In the genomic region with DNA sequence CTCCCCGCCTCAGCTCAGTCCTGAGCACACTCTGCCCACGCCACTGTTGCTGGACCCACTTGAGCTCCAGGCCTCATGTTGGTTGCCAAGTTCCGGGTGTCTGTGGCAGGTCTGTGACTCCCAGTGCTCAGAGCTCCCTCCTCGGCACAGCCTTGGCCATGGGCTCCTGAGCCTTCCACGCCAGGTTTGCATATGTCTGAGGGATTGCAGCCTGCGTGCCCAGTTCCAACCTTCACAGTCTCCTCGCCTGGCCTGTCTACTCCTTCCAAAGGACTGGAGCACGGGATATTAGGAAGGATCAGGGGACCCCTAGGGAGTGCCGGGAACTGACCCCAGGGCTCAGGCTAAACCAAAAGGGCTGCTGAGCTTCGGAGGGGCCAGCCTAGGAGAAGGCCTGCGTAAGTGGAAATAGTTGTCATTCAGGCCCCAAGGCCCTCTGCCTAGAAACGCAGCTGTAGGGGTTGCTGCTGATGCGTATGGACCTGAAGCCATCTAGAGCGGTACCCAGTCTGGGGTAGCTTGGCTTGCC, we compare ENCODE assay signal across 26 mouse cellular contexts. TPM values are rescaled to one million over a fixed set of nuclear protein-coding genes. Genes with fewer than 3 reads are reported as not detected.
DNase-seq lines count a peak whose midpoint lies in the region; ATAC-seq and TF ChIP-seq lines count a peak whose summit lies in the region.
"Had no signal": no experiment of that assay in that cellular context is flagged by ENCODE, and none has a peak within 500 bp of the region (broad histone marks: within the 10 kb centered on the region; RNA-seq: fewer than 3 reads in every experiment).

No protein-coding gene starts in this region.

- no peak overlapping the region; the same call in 1 of the 2 replicates for H3K27ac ChIP-seq in forebrain, embryonic 13.5 days
- H3K27ac ChIP-seq in forebrain, postnatal 0 days (ENCODE audit: low read depth, low read length): no peak overlapping the region
- no peak overlapping the region for H3K27ac ChIP-seq in intestine, embryonic 16.5 days (ENCODE audit: low read length)
- H3K27ac ChIP-seq in intestine, embryonic 15.5 days: no peak overlapping the region
- no peak overlapping the region for H3K27ac ChIP-seq in neural tube, embryonic 13.5 days (replicated peaks)
- H3K27ac ChIP-seq: heart, adult 2 months; heart, embryonic 13.5 days; left cerebral cortex, adult 2 months; limb, embryonic 12.5 days; liver, embryonic 15.5 days had no signal

- 76% methylated on average over 14 of the region's 14 CpGs for WGBS in forebrain, embryonic 13.5 days
- WGBS in forebrain, postnatal 0 days: 79% methylated on average over 14 of the region's 14 CpGs
- 85% methylated on average over 14 of the region's 14 CpGs for WGBS in intestine, embryonic 16.5 days
- 88% methylated on average over 14 of the region's 14 CpGs for WGBS in intestine, embryonic 15.5 days
- WGBS in neural tube, embryonic 13.5 days: 84% methylated on average over 14 of the region's 14 CpGs

- no peak overlapping the region for H3K4me3 ChIP-seq in forebrain, embryonic 13.5 days
- H3K4me3 ChIP-seq in forebrain, postnatal 0 days (ENCODE audit: low read depth, low read length): no peak overlapping the region
- no peak overlapping the region for H3K4me3 ChIP-seq in intestine, embryonic 16.5 days (ENCODE audit: low read length)
- H3K4me3 ChIP-seq in intestine, embryonic 15.5 days (replicated peaks): no peak overlapping the region
- H3K4me3 ChIP-seq in neural tube, embryonic 13.5 days: no peak overlapping the region
- H3K4me3 ChIP-seq: heart, adult 2 months; heart, embryonic 13.5 days; layer of hippocampus, adult 2 months; left cerebral cortex, adult 2 months; limb, embryonic 12.5 days; liver, embryonic 15.5 days had no signal

- H3K9me3 ChIP-seq in forebrain, embryonic 13.5 days (replicated peaks): no peaks in the 10 kb centered on the region
- H3K9me3 ChIP-seq in forebrain, postnatal 0 days (ENCODE audit: low read length): no peaks in the 10 kb centered on the region
- no peaks in the 10 kb centered on the region for H3K9me3 ChIP-seq in intestine, embryonic 16.5 days (ENCODE audit: control insufficient read depth, low read length)
- H3K9me3 ChIP-seq in intestine, embryonic 15.5 days: no peaks in the 10 kb centered on the region
- no peaks in the 10 kb centered on the region for H3K9me3 ChIP-seq in neural tube, embryonic 13.5 days
- H3K9me3 ChIP-seq: heart, embryonic 13.5 days; limb, embryonic 12.5 days; liver, embryonic 15.5 days had no signal

- H3K4me1 ChIP-seq in forebrain, embryonic 13.5 days: peaks cover 29% of the 10 kb centered on the region
- H3K4me1 ChIP-seq in forebrain, postnatal 0 days (ENCODE audit: insufficient read depth): peaks cover 17% of the 10 kb centered on the region
- peaks cover 26% of the 10 kb centered on the region for H3K4me1 ChIP-seq in intestine, embryonic 16.5 days (ENCODE audit: control insufficient read depth, insufficient read depth, low read length)
- peaks cover 23% of the 10 kb centered on the region for H3K4me1 ChIP-seq in intestine, embryonic 15.5 days (replicated peaks)
- H3K4me1 ChIP-seq in neural tube, embryonic 13.5 days (replicated peaks): peaks cover 31% of the 10 kb centered on the region

- no peak for DNase-seq in forebrain, postnatal 0 days
- no peak for DNase-seq in neural tube, embryonic 10.5 days (ENCODE audit: extremely low spot score, low spot score)
- DNase-seq in right cerebral cortex, postnatal 14 days: no peak
- DNase-seq: adrenal gland, postnatal 25 days; B cell, adult 2 months; cerebellum, postnatal 14 days; gastrocnemius, postnatal 36 days; heart, adult 2 months; heart, postnatal 10 days; kidney, adult 2 months; kidney, postnatal 36 days; lung, embryonic 14.5 days; lung, postnatal 14 days; spleen, adult 18-20 months; thymus, postnatal 14 days had no signal

- peak overlapping the region; percentile 90 for H3K9ac ChIP-seq in forebrain, embryonic 13.5 days
- H3K9ac ChIP-seq in forebrain, postnatal 0 days: no peak overlapping the region
- H3K9ac ChIP-seq in intestine, embryonic 16.5 days (ENCODE audit: low read depth, low read length): peak overlapping the region; percentile 40; the same call in 1 of the 2 replicates
- H3K9ac ChIP-seq in intestine, embryonic 15.5 days: no peak overlapping the region
- H3K9ac ChIP-seq in neural tube, embryonic 13.5 days: peak overlapping the region; percentile 41; the same call in 1 of the 2 replicates
- H3K9ac ChIP-seq: heart, embryonic 13.5 days; liver, embryonic 15.5 days; lung, embryonic 14.5 days had no signal

- no peaks in the 10 kb centered on the region for H3K27me3 ChIP-seq in forebrain, embryonic 13.5 days
- H3K27me3 ChIP-seq in forebrain, postnatal 0 days (ENCODE audit: insufficient read depth, low read length): no peaks in the 10 kb centered on the region
- H3K27me3 ChIP-seq in intestine, embryonic 16.5 days (replicated peaks; ENCODE audit: control insufficient read depth, insufficient read depth, low read length): no peaks in the 10 kb centered on the region
- no peaks in the 10 kb centered on the region for H3K27me3 ChIP-seq in intestine, embryonic 15.5 days (replicated peaks)
- no peaks in the 10 kb centered on the region for H3K27me3 ChIP-seq in neural tube, embryonic 13.5 days
- H3K27me3 ChIP-seq: heart, embryonic 13.5 days; limb, embryonic 12.5 days had no signal

- peaks cover 7% of the 10 kb centered on the region; the same call in 1 of the 2 replicates for H3K36me3 ChIP-seq in forebrain, embryonic 13.5 days (ENCODE audit: poor library complexity, severe bottlenecking)
- H3K36me3 ChIP-seq in forebrain, postnatal 0 days (ENCODE audit: insufficient read depth): 0 out of 2 replicates have a peak, but pooled peaks cover 3% of the 10 kb centered on the region
- H3K36me3 ChIP-seq in intestine, embryonic 16.5 days (ENCODE audit: control insufficient read depth, insufficient read depth, low read length): no peaks in the 10 kb centered on the region
- H3K36me3 ChIP-seq in intestine, embryonic 15.5 days: no peaks in the 10 kb centered on the region
- no peaks in the 10 kb centered on the region for H3K36me3 ChIP-seq in neural tube, embryonic 13.5 days
- H3K36me3 ChIP-seq: liver, embryonic 15.5 days had no signal

- 0 out of 2 replicates have a peak overlapping the region, but pooled peaks have one; percentile 87 for H3K4me2 ChIP-seq in forebrain, embryonic 13.5 days
- no peak overlapping the region for H3K4me2 ChIP-seq in forebrain, postnatal 0 days (ENCODE audit: low read depth)
- H3K4me2 ChIP-seq in intestine, embryonic 16.5 days (ENCODE audit: low read depth, low read length): no peak overlapping the region
- no peak overlapping the region for H3K4me2 ChIP-seq in intestine, embryonic 15.5 days (replicated peaks)
- H3K4me2 ChIP-seq in neural tube, embryonic 13.5 days: no peak overlapping the region
- H3K4me2 ChIP-seq: heart, embryonic 13.5 days; liver, embryonic 15.5 days; lung, embryonic 14.5 days had no signal

- ATAC-seq in forebrain, embryonic 13.5 days: no peak
- ATAC-seq in forebrain, postnatal 0 days: no peak
- no peak for ATAC-seq in intestine, embryonic 16.5 days
- ATAC-seq in intestine, embryonic 15.5 days: no peak
- ATAC-seq in neural tube, embryonic 13.5 days (ENCODE audit: low read depth): no peak
- ATAC-seq: forebrain, embryonic 14.5 days; inflammation-experienced regulatory T-cells, adult 6 months had no signal

- TF ChIP-seq CTCF in forebrain, postnatal 0 days (IDR thresholded peaks at IDR 0.05; ENCODE audit: low read depth): no peak

RNA-seq across cellular contexts. Expression of a gene that starts 2.3 kb away (rescaled TPM):
- polyA plus RNA-seq in forebrain, embryonic 13.5 days (2015; fragmentation: Nextera tagmentation; extraction: Ambion mirVana): 30.0 and 33.7 TPM in 2 replicates
- 69.0 and 85.8 TPM in 2 replicates for total RNA-seq in forebrain, postnatal 0 days (2014; rRNA removed)
- 13.9 and 17.4 TPM in 2 replicates for polyA plus RNA-seq in forebrain, postnatal 0 days (2015; fragmentation: Nextera tagmentation; extraction: Ambion mirVana)
- 7.7 and 9.5 TPM in 2 replicates for polyA plus RNA-seq in intestine, embryonic 16.5 days (2015; fragmentation: Nextera tagmentation; extraction: Ambion mirVana)
- 10.7 and 11.2 TPM in 2 replicates for polyA plus RNA-seq in intestine, embryonic 15.5 days (2015; fragmentation: Nextera tagmentation; extraction: Ambion mirVana)
- polyA plus RNA-seq in neural tube, embryonic 13.5 days (2015; fragmentation: Nextera tagmentation; extraction: Ambion mirVana): 22.2 and 23.6 TPM in 2 replicates

Comparison
In these comparisons a context has a peak if more than half of its experiments do, and no peak if none do; other contexts are left out.
1. H3K9ac ChIP-seq: peak in forebrain, embryonic 13.5 days (single experiment), intestine, embryonic 16.5 days (single experiment) and neural tube, embryonic 13.5 days (single experiment); none in forebrain, postnatal 0 days (single experiment) and intestine, embryonic 15.5 days (single experiment).